Mouse (Mus musculus) gastrocnemius, postnatal 36 days (tissue): ENCODE measurements around the gene Kcnc3. TPM values are rescaled to one million over a fixed set of nuclear protein-coding genes. Genes with fewer than 3 reads are reported as not detected.

Experiments used
- DNase-seq, 2 experiments: peaks; one replicate each; pipeline ENCODE4 v3.0.0; 2022
- intact Hi-C: fragments of 180-260 bp; cut with DNase I; formaldehyde crosslinking; loops from one replicate; pipeline ENCODE4 v1.15.1; 2025
- total RNA-seq, 2 experiments: library from RNA; stranded (reverse); gene quantifications; 2 replicates each; pipeline ENCODE4 v1.2.3; 2021

The Kcnc3 gene
- total RNA-seq, 2 experiments from 2014 or later = 5.3 to 5.7 TPM

- intact Hi-C loops = no loop called here
- DNase-seq = no peak
Measured at GRCm38 (mm10) chr7:44593051-44593450, 2.6 kb downstream of the Kcnc3 start.

- intact Hi-C loops = no loop called here
- DNase-seq = peak; percentile 51 to 68
Measured at GRCm38 (mm10) chr7:44593775-44594174, 3.3 kb downstream of the Kcnc3 start.

GRCm38 (mm10) chr7:44594291-44594690 is 3.8 kb downstream of the Kcnc3 start:
- intact Hi-C loops = no loop called here
- no peak for DNase-seq

- DNase-seq = no peak
- intact Hi-C loops = no loop called here
Measured at GRCm38 (mm10) chr7:44595131-44595561, 4.7 kb downstream of the Kcnc3 start.

DNA sequence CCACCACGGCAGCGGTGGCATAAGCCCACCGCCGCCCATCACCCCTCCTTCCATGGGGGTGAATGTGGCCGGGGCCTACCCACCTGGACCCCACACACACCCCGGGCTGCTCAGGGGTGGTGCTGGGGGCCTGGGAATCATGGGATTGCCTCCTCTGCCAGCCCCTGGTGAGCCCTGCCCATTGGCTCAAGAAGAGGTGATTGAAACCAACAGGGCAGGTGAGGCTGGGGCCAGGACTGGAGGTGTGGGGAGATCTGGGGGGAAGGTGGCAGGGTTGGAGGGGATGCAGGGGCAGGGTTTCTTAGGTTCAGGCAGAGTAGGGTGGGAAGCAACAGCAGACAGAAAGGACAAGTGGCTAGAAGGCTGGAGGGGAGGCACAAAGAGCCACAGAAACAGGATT is 5.6 kb downstream of the Kcnc3 start:
- no peak for DNase-seq
- intact Hi-C loops = no loop called here

DNA sequence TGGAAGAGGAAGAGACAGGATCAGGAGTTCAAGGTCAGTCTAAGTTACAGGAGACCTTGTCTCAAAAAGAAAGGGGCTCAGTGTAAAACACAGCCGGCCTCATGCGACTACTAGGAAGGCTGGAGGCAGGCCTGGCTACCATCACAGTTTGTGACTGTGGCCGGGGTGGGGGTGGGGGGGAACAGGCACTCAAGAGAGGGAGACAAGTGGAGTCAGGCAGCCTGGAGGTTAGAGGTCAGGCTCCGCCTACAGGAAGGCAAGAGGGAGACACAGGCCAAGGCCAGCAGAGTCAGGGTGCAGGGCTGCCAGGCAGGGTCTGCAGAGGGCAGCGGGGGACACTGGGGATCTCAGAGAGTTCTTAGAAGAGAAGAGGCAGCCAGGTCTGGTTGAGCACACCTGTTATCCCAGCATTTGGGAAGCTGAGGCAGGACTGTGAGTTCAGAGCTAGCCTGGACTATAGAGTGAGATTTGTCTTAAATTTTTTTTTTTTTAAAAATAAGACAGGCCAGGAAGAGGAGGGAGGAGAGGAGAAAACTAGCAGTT is 6.6 kb downstream of the Kcnc3 start:
- intact Hi-C loops = no loop called here

GRCm38 (mm10) chr7:44597666-44598065 is 7.2 kb downstream of the Kcnc3 start:
- intact Hi-C loops = no loop called here
- no peak for DNase-seq

More for the DNA sequence above, 6.6 kb downstream of the Kcnc3 start:
- no peak for DNase-seq

DNA sequence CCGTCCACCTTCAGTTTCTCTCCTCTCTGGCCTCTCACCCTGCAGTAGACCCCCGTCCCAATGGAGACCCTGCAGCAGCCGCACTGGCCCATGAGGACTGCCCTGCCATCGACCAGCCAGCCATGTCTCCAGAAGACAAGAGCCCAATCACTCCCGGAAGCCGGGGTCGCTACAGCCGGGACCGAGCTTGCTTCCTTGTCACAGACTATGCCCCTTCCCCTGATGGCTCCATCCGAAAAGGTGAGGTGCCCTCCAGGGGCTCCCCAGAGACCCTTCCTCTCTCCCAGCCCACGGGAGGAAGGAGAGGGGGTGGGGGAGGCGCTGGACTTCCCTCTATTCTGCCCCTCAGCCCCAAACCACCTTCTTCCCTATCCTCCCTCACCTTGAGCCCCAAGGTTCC is 7.9 kb downstream of the Kcnc3 start:
- intact Hi-C loops = no loop called here
- DNase-seq = no peak

GRCm38 (mm10) chr7:44600691-44601262 is 10.3 kb downstream of the Kcnc3 start:
- intact Hi-C loops = no loop called here
- no peak for DNase-seq

DNA sequence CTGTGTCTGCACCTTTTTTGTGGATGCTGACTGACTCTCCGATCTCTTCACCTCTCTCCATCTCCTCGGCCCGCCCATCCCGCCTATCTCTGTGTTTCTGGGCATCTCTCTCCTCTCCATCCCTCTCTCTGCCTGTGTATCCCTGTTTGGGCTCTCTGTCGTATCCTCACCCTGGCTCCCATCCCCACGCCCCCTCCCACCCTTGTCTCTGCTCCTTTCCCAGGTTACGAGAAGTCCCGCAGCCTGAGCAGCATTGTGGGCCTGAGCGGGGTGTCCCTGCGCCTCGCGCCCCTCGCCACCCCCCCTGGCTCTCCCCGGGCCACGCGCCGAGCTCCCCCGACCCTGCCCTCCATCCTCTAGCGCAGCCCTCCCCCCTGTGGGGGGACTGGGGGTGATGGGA is 11.2 kb downstream of the Kcnc3 start:
- DNase-seq = no peak
- intact Hi-C loops = no loop called here

DNA sequence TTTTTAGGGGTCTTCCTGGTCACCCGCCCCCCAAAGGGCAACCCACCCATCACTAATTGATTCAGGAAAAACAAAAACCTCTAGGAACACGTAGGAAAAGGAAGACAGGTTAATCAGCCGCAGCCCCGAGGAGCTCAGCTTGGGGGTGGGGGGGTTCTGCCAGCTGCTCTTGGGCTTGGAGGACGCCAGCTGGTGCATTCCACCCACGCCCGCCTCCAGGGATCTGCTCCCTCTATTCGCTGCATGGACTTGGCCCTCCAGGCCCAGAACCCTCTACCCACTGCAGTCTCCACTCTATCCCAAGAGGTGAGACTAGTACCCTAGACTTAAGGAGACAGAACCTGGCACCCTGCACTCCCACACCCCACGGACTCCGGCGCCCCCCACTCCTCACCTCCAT is 12.0 kb downstream of the Kcnc3 start:
- DNase-seq = no peak
- intact Hi-C loops = no loop called here

DNA sequence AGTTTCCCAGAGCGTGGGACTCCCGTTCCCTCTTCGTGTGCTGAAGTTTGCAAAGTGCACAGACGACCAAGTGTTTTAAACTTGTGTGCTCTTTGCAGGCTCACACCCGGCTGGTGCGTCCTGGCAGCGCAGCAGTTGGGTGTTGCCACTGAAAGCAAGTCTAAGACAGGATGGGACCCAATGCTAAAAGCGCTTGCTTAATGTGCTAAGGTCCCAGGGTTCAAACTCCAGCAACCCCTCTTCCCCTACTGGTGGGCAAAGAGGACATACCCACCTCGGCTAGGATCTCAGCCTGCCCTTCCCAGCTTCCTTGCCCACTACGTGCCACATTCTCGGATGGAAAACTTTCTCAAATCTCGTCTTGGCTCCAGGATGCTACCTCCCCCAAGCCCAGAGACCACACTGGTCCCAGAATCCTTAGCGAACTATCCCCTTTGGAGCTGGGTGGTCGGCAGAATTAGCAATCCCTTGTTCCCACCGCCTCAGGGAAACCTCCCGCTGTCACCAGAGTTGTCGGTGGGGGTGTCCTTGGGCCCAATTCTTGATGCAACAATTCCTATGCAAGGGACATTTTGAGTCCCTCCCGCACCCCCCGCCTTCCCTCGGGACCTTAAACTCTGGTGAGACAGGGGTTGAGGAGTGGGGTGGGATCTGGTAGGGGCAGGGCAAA is 12.9 kb downstream of the Kcnc3 start:
- intact Hi-C loops = no loop called here
- no peak for DNase-seq

DNA sequence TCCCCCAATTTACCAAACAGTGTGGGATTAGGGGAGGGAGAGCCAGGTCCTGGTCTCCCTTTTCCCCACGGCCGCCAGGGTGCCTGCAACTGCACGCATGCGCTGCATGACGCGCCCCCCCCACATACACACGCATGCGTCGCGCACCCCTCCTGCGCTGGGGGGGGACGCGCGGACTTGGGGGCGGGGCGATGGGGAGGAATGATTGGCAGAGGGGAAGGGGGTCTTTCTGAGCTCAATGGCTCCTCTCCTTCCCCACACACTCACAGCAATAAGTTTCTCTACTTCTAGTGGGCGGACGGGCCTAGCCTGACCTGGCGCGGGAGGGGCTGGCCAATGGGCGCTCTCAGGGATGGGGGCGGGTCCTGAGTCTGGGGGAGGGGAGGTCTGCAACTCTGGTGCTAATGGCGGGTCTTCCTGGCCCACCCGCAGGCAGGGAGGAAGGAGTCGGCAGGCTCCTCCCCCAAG is 13.7 kb downstream of the Kcnc3 start:
- intact Hi-C loops = no loop called here
- no peak for DNase-seq

DNA sequence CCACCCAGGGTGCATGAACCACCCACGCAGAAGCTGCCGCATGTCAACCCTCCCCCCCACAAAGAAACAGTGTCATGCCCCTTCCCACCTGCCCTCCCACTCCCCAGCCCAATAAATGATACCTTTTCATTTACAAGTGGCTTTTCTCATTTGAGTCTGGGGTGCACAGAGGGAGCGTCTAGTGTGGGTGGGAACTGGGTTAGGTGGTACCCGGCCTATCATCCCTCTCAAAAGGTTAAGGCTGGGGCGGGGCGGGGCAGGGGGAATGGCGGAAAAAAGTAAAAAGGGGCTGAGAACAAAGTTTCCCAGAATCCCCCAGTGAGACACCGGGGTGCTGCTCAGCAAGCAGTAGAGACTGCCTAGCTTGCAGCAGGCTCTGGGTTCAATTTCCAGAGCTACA is 14.2 kb downstream of the Kcnc3 start:
- no peak for DNase-seq
- intact Hi-C loops = no loop called here

GRCm38 (mm10) chr7:44605436-44605835 is 15.0 kb downstream of the Kcnc3 start:
- intact Hi-C loops = no loop called here

DNA sequence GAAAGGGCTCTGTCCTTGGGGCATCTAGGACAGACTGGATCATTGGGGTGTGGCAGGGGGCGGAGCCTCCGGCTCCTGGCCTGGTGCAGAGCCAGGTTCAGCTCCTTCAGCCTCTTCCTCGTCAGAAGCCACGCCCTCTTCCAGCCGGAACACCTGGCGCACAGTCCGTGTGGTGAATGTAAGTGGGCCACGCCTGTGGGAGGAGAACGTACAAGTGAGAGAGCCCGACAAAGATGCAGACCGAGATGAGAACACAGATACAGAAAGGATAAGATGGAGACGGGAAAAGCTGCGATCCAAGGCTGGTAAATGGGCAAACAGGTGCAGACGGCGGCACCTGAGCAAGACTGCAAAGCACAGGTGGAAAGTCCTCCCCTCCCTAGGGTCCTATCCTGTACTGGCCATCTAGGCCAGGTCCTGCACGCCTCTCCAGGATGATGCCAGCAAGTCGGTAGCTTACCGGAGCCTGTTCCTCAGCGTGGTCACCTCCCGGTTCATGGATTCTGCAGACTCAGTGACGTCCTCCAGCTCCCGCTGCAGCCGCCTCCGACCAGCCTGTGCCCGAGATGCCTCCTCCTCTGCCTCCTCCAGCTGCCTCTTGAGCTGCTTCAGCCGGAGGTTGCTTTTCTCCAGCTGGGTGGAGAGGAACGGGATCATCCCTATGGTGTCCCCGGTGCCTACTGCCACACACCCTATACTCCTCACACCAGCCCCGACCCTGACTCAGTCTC is 15.9 kb downstream of the Kcnc3 start:
- intact Hi-C loops = no loop called here

More at GRCm38 (mm10) chr7:44605436-44605835, 15.0 kb downstream of the Kcnc3 start:
- DNase-seq = no peak

GRCm38 (mm10) chr7:44612192-44612591 is 21.7 kb downstream of the Kcnc3 start:
- intact Hi-C loops = no loop called here

More for the DNA sequence above, 15.9 kb downstream of the Kcnc3 start:
- DNase-seq = no peak

DNA sequence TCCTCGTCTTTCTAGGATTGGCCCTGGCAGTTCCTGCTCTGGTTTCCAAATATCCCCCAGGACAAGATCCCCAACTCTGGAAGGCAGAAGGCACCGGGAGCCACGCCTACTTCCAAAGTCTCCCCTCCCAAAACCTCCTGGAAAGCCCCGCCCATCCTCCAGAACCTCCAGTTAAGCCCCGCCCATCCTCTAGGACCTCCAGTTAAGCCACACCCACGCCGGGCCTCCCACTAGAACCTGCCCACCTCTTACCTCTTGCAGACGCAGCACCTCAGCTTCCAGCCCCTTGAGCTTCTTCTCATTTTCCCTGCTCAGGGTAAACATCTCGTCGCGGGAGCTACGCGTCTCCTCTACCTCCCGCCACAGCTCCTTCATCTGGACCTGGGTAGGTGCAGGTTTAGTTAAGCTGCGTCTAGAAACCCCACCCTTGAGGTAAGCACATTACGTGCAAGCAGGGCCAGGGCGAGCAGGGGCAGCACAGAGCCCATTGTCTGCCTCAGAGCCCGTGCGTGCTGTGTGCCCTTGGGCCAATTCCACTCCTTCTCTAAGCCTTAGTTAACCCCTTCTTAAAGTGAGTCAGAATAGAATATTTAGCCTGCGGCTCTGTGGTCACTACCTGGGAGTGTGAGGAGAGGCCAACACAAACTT is 23.7 kb downstream of the Kcnc3 start:
- DNase-seq = no peak
- intact Hi-C loops = no loop called here

More at GRCm38 (mm10) chr7:44612192-44612591, 21.7 kb downstream of the Kcnc3 start:
- DNase-seq = no peak

GRCm38 (mm10) chr7:44615309-44615708 is 24.8 kb downstream of the Kcnc3 start:
- DNase-seq = no peak
- intact Hi-C loops = no loop called here

- intact Hi-C loops = no loop called here
- DNase-seq = no peak
Measured at GRCm38 (mm10) chr7:44615987-44616386, 25.5 kb downstream of the Kcnc3 start.

GRCm38 (mm10) chr7:44617059-44617458 is 26.6 kb downstream of the Kcnc3 start:
- intact Hi-C loops = no loop called here
- no peak for DNase-seq
